Mouse (Mus musculus): ENCODE measurements around the gene Bscl2. TPM values are rescaled to one million over a fixed set of nuclear protein-coding genes. Genes with fewer than 3 reads are reported as not detected.

Bscl2 gene
- polyA plus RNA-seq, 1 experiment from 2014 or later = 43.2 TPM

DNA sequence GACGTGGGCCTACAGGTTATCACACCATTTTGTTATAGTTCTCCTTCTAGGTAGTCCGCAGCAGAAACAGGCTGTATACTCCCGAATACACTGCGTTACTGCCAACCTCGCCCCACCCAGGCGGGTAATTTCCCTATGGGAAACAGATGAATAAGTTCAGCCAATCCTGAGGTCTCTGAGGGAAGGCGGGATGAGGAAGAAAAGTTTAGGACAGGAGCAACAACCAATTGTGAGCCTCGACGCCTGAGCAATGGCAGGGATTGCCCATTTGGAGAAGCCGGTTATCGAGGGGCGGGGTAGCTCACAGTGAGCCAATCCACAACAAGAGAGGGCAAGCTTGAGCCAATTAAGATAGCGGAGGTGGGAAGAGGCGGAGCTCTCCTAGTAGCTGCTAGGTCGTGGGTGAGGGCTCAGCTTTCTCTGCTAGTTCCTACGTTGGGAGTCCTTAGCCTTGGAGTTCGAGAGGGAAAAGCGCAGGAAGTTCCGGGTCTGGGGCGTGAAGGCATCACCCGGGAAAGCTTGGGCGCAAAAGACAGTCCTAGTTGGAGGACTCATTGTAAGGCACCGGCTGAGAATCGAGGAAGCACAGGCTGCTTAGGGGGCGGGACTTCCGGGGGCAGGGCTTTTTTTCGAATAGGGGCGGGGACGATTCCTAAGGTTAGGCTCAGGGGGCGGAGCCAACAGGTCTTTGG lies 35.0 kb upstream of the Bscl2 start, which contains the start of gene Zbtb3:
Zbtb3 (plus strand) TSS at position 426 of the 692 bp plus-strand sequence.
- Histone ChIP-seq H3K4me1 (replicated peaks; ENCODE audit: control insufficient read depth, insufficient read depth, low read length) (0 out of 2 replicates have a peak, but pooled peaks cover under 1% of the 10 kb centered on the region), H3K9me3 (ENCODE audit: control insufficient read depth) (no peaks in the 10 kb centered on the region), H3K27ac (ENCODE audit: low read depth, low read length) (peak within 1 kb of the TSS; percentile 63; the same call in 1 of the 2 replicates), H3K27me3 (replicated peaks; ENCODE audit: control insufficient read depth, insufficient read depth, low read length) (no peaks in the 10 kb centered on the region), H3K36me3 (ENCODE audit: control insufficient read depth, insufficient read depth) (peaks cover 7% of the 10 kb centered on the region; the same call in 1 of the 2 replicates), H3K9ac (ENCODE audit: low read depth, low read length) (no peak within 1 kb of the TSS), H3K4me2 (replicated peaks; ENCODE audit: low read depth) (peak within 1 kb of the TSS; percentile 77), H3K4me3 (ENCODE audit: low read depth, low read length) (peak within 1 kb of the TSS; percentile 49)
- WGBS = under 1% methylated on average over 30 of the region's 30 CpGs
- ATAC-seq = peak; percentile 98
- TF ChIP-seq CTCF (IDR thresholded peaks at IDR 0.05; ENCODE audit: low read depth) = no peak

DNA sequence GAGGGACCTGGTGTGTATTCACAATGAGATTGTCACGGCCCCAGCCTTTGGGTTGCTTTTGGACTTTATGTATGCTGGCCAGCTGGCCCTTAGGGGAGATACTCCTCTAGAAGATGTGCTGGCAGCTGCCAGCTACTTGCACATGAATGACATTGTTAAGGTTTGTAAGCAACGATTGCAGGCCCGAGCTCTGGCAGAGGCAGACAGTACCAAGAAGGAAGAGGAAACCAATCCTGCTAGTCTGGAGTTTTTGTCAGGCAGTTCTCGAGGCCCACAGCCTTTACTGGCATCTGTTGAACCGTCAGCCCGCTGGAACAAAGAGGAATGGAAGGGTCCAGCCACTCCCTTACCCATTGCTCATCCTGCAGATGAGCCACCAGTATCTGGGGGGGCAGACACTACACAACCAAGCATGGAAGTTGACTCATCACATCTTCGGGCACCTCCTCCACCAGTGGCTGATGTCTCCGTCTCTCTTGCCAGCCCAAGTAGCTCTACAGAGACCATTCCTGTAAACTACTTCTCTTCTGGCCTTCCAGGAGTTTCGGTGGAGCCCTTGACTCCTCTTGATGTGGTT lies 34.0 kb upstream of the Bscl2 start:
- H3K9ac ChIP-seq (ENCODE audit: low read depth, low read length) = no peak overlapping the region
- peak overlapping the region; percentile 77 for H3K4me2 ChIP-seq (replicated peaks; ENCODE audit: low read depth)
- H3K4me1 ChIP-seq (replicated peaks; ENCODE audit: control insufficient read depth, insufficient read depth, low read length) = no peaks in the 10 kb centered on the region
- no peak for ATAC-seq
- peaks cover 15% of the 10 kb centered on the region for H3K36me3 ChIP-seq (ENCODE audit: control insufficient read depth, insufficient read depth)
- 92% methylated on average over 9 of the region's 9 CpGs for WGBS
- no peak overlapping the region for H3K4me3 ChIP-seq (ENCODE audit: low read depth, low read length)
- no peaks in the 10 kb centered on the region for H3K9me3 ChIP-seq (ENCODE audit: control insufficient read depth)
- no peaks in the 10 kb centered on the region for H3K27me3 ChIP-seq (replicated peaks; ENCODE audit: control insufficient read depth, insufficient read depth, low read length)
- H3K27ac ChIP-seq (ENCODE audit: low read depth, low read length) = 0 out of 2 replicates have a peak overlapping the region, but pooled peaks have one; percentile 63
- no peak for TF ChIP-seq CTCF (IDR thresholded peaks at IDR 0.05; ENCODE audit: low read depth)

DNA sequence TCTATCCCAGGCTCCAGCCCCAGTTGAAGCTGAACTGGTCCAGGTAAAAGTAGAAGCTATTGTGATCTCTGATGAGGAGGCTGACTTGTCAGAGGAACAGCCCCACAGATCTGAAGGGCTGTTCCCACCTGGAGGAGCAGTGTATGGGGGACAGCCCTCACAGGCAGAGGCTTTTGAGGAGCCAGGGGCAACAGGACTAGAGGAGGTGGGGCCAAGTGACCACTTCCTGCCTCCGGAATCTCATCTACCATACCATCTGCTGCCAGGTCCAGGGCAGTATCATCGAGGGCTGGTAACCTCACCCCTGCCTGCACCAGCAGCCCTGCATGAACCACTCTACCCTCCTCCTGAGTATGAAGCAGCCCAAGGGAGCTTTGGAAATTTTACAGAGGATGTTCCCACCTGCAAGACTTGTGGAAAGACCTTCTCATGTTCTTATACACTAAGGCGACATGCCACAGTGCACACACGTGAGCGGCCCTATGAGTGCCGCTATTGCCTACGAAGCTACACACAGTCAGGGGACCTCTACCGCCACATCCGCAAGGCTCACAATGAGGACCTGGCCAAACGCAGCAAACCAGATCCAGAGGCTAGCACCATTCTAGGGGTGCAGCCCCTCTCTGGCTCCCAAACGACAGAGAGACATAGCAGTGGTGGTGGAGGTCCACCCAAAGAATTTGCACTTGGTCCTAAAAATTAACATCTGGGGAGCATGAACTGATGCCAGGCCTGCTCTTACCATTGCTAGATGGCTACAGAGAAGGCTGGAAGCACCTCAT lies 33.2 kb upstream of the Bscl2 start:
- Histone ChIP-seq H3K9me3 (ENCODE audit: control insufficient read depth) (no peaks in the 10 kb centered on the region), H3K27me3 (replicated peaks; ENCODE audit: control insufficient read depth, insufficient read depth, low read length) (no peaks in the 10 kb centered on the region), H3K4me3 (ENCODE audit: low read depth, low read length) (no peak overlapping the region), H3K4me1 (replicated peaks; ENCODE audit: control insufficient read depth, insufficient read depth, low read length) (no peaks in the 10 kb centered on the region), H3K4me2 (replicated peaks; ENCODE audit: low read depth) (no peak overlapping the region), H3K9ac (ENCODE audit: low read depth, low read length) (no peak overlapping the region), H3K36me3 (ENCODE audit: control insufficient read depth, insufficient read depth) (peaks cover 17% of the 10 kb centered on the region), H3K27ac (ENCODE audit: low read depth, low read length) (no peak overlapping the region)
- 90% methylated on average over 11 of the region's 11 CpGs for WGBS
- no peak for TF ChIP-seq CTCF (IDR thresholded peaks at IDR 0.05; ENCODE audit: low read depth)
- no peak for ATAC-seq

DNA sequence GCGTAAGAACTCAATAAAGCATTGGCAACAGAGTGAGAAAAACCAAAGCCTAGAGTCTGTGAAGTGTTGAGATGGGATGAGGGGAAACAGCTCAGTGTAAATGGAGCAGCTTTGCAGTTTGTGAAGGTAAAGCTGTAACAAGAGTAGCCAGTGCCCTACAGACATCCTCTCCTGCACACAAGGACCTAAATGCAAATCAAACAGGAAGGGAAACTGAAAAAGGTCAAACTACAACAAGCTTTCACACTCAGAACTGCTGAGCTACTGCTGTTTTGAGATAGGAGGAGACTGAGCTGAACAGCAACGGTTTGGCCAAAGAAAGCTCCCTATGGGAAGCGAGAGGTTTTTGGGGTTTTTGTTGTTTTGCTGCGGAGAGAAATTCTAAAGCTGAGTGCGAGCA lies 30.5 kb upstream of the Bscl2 start:
- no peak for TF ChIP-seq CTCF (IDR thresholded peaks at IDR 0.05; ENCODE audit: low read depth)
- peaks cover 32% of the 10 kb centered on the region for H3K36me3 ChIP-seq (ENCODE audit: control insufficient read depth, insufficient read depth)

DNA sequence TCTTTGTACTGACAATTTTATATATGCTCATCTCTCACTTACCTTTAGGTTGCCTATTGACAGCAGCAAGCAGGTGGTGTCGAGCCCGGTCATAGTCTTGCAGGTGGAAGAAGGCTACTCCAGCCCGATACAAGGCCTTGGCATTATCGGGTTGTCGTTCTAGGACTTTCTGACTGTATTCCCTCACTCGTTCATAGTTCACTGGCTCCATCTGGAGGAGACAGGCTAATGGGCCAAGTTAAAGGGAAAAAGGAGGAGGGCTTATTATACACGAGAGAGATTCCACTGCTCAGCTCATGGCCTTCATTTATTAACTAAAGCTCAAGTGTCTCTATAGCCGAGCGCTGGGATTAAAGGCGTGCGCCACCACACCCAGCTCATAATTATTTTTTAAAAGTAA lies 21.5 kb upstream of the Bscl2 start:
- 55% methylated on average over 11 of the region's 11 CpGs for WGBS
- H3K4me2 ChIP-seq (replicated peaks; ENCODE audit: low read depth) = no peak overlapping the region
- peaks cover 28% of the 10 kb centered on the region for H3K36me3 ChIP-seq (ENCODE audit: control insufficient read depth, insufficient read depth)
- no peaks in the 10 kb centered on the region for H3K4me1 ChIP-seq (replicated peaks; ENCODE audit: control insufficient read depth, insufficient read depth, low read length)
- H3K9ac ChIP-seq (ENCODE audit: low read depth, low read length) = no peak overlapping the region
- no peak for ATAC-seq
- H3K27me3 ChIP-seq (replicated peaks; ENCODE audit: control insufficient read depth, insufficient read depth, low read length) = no peaks in the 10 kb centered on the region
- no peaks in the 10 kb centered on the region for H3K9me3 ChIP-seq (ENCODE audit: control insufficient read depth)
- no peak overlapping the region for H3K4me3 ChIP-seq (ENCODE audit: low read depth, low read length)
- peak; percentile 63 for TF ChIP-seq CTCF (IDR thresholded peaks at IDR 0.05; ENCODE audit: low read depth)
- no peak overlapping the region for H3K27ac ChIP-seq (ENCODE audit: low read depth, low read length)

More for the DNA sequence above, 30.5 kb upstream of the Bscl2 start:
- ATAC-seq = no peak
- Histone ChIP-seq H3K4me2 (replicated peaks; ENCODE audit: low read depth) (no peak overlapping the region), H3K4me3 (ENCODE audit: low read depth, low read length) (no peak overlapping the region), H3K4me1 (replicated peaks; ENCODE audit: control insufficient read depth, insufficient read depth, low read length) (no peaks in the 10 kb centered on the region), H3K9ac (ENCODE audit: low read depth, low read length) (no peak overlapping the region), H3K9me3 (ENCODE audit: control insufficient read depth) (no peaks in the 10 kb centered on the region), H3K27ac (ENCODE audit: low read depth, low read length) (0 out of 2 replicates have a peak overlapping the region, but pooled peaks have one; percentile 8), H3K27me3 (replicated peaks; ENCODE audit: control insufficient read depth, insufficient read depth, low read length) (no peaks in the 10 kb centered on the region)
- WGBS = 93% methylated on average over 5 of the region's 5 CpGs

DNA sequence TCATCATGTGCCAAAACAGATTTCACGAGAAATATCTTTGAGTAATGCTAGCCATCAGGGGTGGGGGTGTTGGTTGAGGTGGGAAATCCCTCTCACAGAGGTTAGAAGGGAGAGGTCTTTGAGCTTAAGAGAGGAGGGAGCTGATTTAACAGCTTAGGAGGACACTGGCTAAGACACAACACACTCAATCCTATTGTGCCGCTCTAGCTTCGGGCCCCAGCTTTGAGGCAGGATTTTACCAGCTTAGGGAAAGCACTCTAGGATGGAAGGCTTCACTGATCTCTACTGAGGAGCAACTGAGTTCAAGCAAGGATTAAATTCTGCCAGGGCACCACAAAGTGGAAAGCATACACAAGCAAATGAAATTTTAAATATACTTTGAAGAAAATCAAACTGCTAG lies 20.3 kb upstream of the Bscl2 start:
- Histone ChIP-seq H3K27me3 (replicated peaks; ENCODE audit: control insufficient read depth, insufficient read depth, low read length) (no peaks in the 10 kb centered on the region), H3K27ac (ENCODE audit: low read depth, low read length) (no peak overlapping the region), H3K9ac (ENCODE audit: low read depth, low read length) (no peak overlapping the region), H3K36me3 (ENCODE audit: control insufficient read depth, insufficient read depth) (peaks cover 21% of the 10 kb centered on the region), H3K9me3 (ENCODE audit: control insufficient read depth) (no peaks in the 10 kb centered on the region), H3K4me2 (replicated peaks; ENCODE audit: low read depth) (no peak overlapping the region), H3K4me1 (replicated peaks; ENCODE audit: control insufficient read depth, insufficient read depth, low read length) (peaks cover 1% of the 10 kb centered on the region; the same call in 1 of the 2 replicates), H3K4me3 (ENCODE audit: low read depth, low read length) (no peak overlapping the region)
- 74% methylated on average over 3 of the region's 3 CpGs for WGBS
- TF ChIP-seq CTCF (IDR thresholded peaks at IDR 0.05; ENCODE audit: low read depth) = no peak
- ATAC-seq = no peak
